Mouse (Mus musculus) B cell, adult (primary cell): ENCODE measurements around the gene 2310007B03Rik. TPM values are rescaled to one million over a fixed set of nuclear protein-coding genes. Genes with fewer than 3 reads are reported as not detected.

ENCODE experiments used
- total RNA-seq: library from RNA; stranded (reverse); gene quantifications from 4 replicates; pipeline ENCODE4 v1.2.4, GENCODE M21; 2023; ENCODE audit not compliant: inconsistent age

The 2310007B03Rik gene
- not detected in 4 replicates for total RNA-seq

GRCm38 (mm10) chr1:93160501-93161133 is at the start of gene 2310007B03Rik:
Gene 2310007B03Rik (minus strand): TSS chr1:93160948.

GRCm38 (mm10) chr1:93168295-93168775 is 7.6 kb upstream of the 2310007B03Rik start, which contains the start of gene Crocc2:
Gene Crocc2 (plus strand): TSS chr1:93168725.

GRCm38 (mm10) chr1:93135036-93135526 is 25.7 kb downstream of the 2310007B03Rik start, which contains the start of gene Agxt:
Gene Agxt (plus strand): TSS chr1:93135240.

GRCm38 (mm10) chr1:93101571-93102061 is 59.1 kb downstream of the 2310007B03Rik start, which contains the start of gene Kif1a:
Gene Kif1a (minus strand): TSS chr1:93101951.

Other genes with a start within 250 kb of the 2310007B03Rik start
- 21.5 to 32.8 TPM (median 22.9 TPM) in 4 replicates for gene Capn10, start 226.6 kb downstream of the 2310007B03Rik start, total RNA-seq
- gene Gpr35, start 210.1 kb downstream of the 2310007B03Rik start, total RNA-seq = 0.39 to 3.2 TPM (median 1.6 TPM) in 4 replicates
- gene Aqp12, start 154.6 kb downstream of the 2310007B03Rik start, total RNA-seq = not detected in 4 replicates
- gene Kif1a, start 59.0 kb downstream of the 2310007B03Rik start, total RNA-seq = 0.06 TPM in 1 of 4 replicates, not detected in the others
- gene Agxt, start 25.7 kb downstream of the 2310007B03Rik start, total RNA-seq = not detected in 4 replicates
- not detected in 4 replicates for gene Crocc2, start 7.8 kb upstream of the 2310007B03Rik start, total RNA-seq
- gene Sned1, start 74.9 kb upstream of the 2310007B03Rik start, total RNA-seq = 0.66 to 1.8 TPM (median 0.94 TPM) in 4 replicates
- gene Mterf4, start 145.0 kb upstream of the 2310007B03Rik start, total RNA-seq = 14.6 to 23.0 TPM (median 18.2 TPM) in 4 replicates
- gene Ppp1r7, start 181.9 kb upstream of the 2310007B03Rik start, total RNA-seq = 20.6 to 30.1 TPM (median 25.2 TPM) in 4 replicates
- gene Pask, start 182.5 kb upstream of the 2310007B03Rik start, total RNA-seq = 2.0 to 4.5 TPM (median 2.9 TPM) in 4 replicates
- gene Ano7, start 213.0 kb upstream of the 2310007B03Rik start, total RNA-seq = 0.26 to 1.3 TPM (median 0.60 TPM) in 4 replicates